Mouse (Mus musculus): ENCODE measurements at regions not wholly inside any gene's neighbourhood (a gene's known extent, or its start where the extent isn't known, plus 50 kb on each side); places are given as distances from the start of the nearest gene placed in this dataset.

DNA sequence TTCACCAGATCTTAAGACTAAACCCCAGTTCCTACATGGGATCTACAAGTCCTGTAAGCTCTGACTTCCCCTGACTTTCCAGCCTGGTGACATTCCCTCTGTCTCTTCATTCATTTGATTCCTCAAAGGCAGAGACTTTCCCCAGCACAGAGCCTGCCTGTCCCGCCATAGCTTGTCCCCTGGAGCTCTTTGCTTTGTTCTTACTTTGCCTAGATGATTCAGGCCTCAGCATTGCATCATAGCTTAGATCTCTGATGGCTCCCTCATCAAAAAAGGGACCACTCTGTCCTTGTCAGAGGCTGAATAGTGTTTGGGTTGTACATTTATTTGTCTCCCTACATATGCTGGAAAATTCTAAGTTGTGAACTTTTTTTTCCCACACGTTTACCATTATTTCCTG, 57.6 kb upstream of the Exoc6 start:
- no peak for ATAC-seq (ENCODE audit: borderline replicate concordance, extremely low read depth, low FRiP score, low TSS enrichment)

GRCm38 (mm10) chr19:37493378-37493777, 56.8 kb upstream of the Exoc6 start:
- 24% methylated on average over 9 of the region's 9 CpGs for WGBS
- no peak overlapping the region for H3K4me2 ChIP-seq
- H3K27ac ChIP-seq = no peak overlapping the region
- no peaks in the 10 kb centered on the region for H3K36me3 ChIP-seq
- H3K27me3 ChIP-seq = no peaks in the 10 kb centered on the region
- no peak overlapping the region for H3K4me3 ChIP-seq
- ATAC-seq (ENCODE audit: borderline replicate concordance, extremely low read depth, low FRiP score, low TSS enrichment) = no peak
- no peak overlapping the region for H3K9ac ChIP-seq
- H3K4me1 ChIP-seq = peaks cover 15% of the 10 kb centered on the region; the same call in 1 of the 2 replicates
- no peaks in the 10 kb centered on the region for H3K9me3 ChIP-seq

More for the DNA sequence above, 57.6 kb upstream of the Exoc6 start:
- no peak overlapping the region for H3K4me2 ChIP-seq
- H3K36me3 ChIP-seq = no peaks in the 10 kb centered on the region
- H3K4me1 ChIP-seq = peaks cover 15% of the 10 kb centered on the region; the same call in 1 of the 2 replicates
- no peak overlapping the region for H3K9ac ChIP-seq
- H3K27ac ChIP-seq = no peak overlapping the region
- H3K4me3 ChIP-seq = no peak overlapping the region
- H3K9me3 ChIP-seq = no peaks in the 10 kb centered on the region
- WGBS = 52% methylated on average over 2 of the region's 2 CpGs
- no peaks in the 10 kb centered on the region for H3K27me3 ChIP-seq

DNA sequence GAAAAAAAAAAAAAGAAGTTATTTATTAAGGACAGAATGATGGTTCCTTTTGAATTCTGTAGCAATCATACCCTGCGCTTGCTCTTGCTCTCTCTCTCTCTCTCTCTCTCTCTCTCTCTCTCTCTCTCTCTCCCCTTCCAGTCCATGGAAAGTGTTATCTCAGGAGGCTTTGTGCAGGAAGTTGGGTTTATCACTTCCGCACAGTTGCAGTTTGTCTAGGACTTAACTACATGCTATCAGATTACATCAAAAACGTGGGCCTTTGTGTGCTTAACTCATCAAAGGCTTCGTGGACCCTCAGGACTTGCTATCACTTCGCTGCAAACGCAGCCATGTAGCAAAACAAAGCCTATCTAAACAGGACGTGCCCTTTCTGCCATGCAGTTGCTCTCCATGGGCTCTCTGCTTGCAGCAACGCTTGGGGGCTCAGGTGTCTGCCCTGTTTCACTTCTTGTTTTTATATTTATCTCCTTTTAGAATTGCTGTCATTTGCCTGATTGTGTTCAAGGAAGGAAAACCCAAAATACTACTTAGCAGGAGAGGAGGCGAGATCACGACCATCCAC, 56.2 kb upstream of the Exoc6 start:
- H3K4me2 ChIP-seq = no peak overlapping the region
- H3K4me1 ChIP-seq = peaks cover 15% of the 10 kb centered on the region; the same call in 1 of the 2 replicates
- peak overlapping the region; percentile 27; the same call in 1 of the 2 replicates for H3K27ac ChIP-seq
- H3K9me3 ChIP-seq = no peaks in the 10 kb centered on the region
- no peaks in the 10 kb centered on the region for H3K27me3 ChIP-seq
- H3K9ac ChIP-seq = no peak overlapping the region
- no peak for ATAC-seq (ENCODE audit: borderline replicate concordance, extremely low read depth, low FRiP score, low TSS enrichment)
- WGBS = 18% methylated on average over 10 of the region's 10 CpGs
- H3K36me3 ChIP-seq = no peaks in the 10 kb centered on the region
- no peak overlapping the region for H3K4me3 ChIP-seq

DNA sequence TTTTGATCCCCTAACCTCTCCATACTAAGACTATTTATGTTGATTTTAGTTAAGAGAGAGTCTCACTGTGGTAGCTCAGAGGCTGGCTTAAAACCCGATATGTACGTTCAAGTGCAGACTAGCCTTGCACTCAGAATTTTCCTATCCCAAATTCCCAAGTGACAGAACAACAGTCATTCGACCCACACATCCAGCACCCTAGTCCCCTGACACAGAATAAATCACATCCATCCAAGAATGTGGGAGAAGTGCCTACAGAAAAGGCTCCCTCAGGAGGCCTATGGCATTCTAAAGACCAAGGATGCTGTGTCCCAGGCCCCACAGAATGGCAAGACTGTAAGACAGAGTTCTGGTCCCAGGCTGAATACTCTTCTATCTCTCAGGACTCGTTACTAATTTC, 55.4 kb upstream of the Exoc6 start:
- no peak overlapping the region for H3K4me2 ChIP-seq
- H3K36me3 ChIP-seq = no peaks in the 10 kb centered on the region
- no peaks in the 10 kb centered on the region for H3K27me3 ChIP-seq
- no peak overlapping the region for H3K27ac ChIP-seq
- H3K9ac ChIP-seq = no peak overlapping the region
- H3K4me1 ChIP-seq = peaks cover 15% of the 10 kb centered on the region; the same call in 1 of the 2 replicates
- no peak overlapping the region for H3K4me3 ChIP-seq
- 70% methylated on average over 4 of the region's 4 CpGs for WGBS
- no peaks in the 10 kb centered on the region for H3K9me3 ChIP-seq
- no peak for ATAC-seq (ENCODE audit: borderline replicate concordance, extremely low read depth, low FRiP score, low TSS enrichment)

GRCm38 (mm10) chr19:37495319-37496270, 54.6 kb upstream of the Exoc6 start:
- no peaks in the 10 kb centered on the region for H3K9me3 ChIP-seq
- H3K27me3 ChIP-seq = no peaks in the 10 kb centered on the region
- no peak for ATAC-seq (ENCODE audit: borderline replicate concordance, extremely low read depth, low FRiP score, low TSS enrichment)
- peaks cover 15% of the 10 kb centered on the region; the same call in 1 of the 2 replicates for H3K4me1 ChIP-seq
- no peak overlapping the region for H3K4me3 ChIP-seq
- H3K9ac ChIP-seq = no peak overlapping the region
- no peak overlapping the region for H3K27ac ChIP-seq
- H3K4me2 ChIP-seq = no peak overlapping the region
- H3K36me3 ChIP-seq = no peaks in the 10 kb centered on the region
- 84% methylated on average over 22 of the region's 22 CpGs for WGBS

- Histone ChIP-seq H3K27me3 (no peaks in the 10 kb centered on the region), H3K9ac (no peak overlapping the region), H3K4me1 (peaks cover 15% of the 10 kb centered on the region; the same call in 1 of the 2 replicates), H3K4me3 (no peak overlapping the region), H3K36me3 (no peaks in the 10 kb centered on the region), H3K9me3 (no peaks in the 10 kb centered on the region), H3K27ac (no peak overlapping the region), H3K4me2 (no peak overlapping the region)
- 84% methylated on average over 8 of the region's 8 CpGs for WGBS
- no peak for ATAC-seq (ENCODE audit: borderline replicate concordance, extremely low read depth, low FRiP score, low TSS enrichment)
These were observed 53.5 kb upstream of the Exoc6 start for GRCm38 (mm10) chr19:37496759-37497158.

DNA sequence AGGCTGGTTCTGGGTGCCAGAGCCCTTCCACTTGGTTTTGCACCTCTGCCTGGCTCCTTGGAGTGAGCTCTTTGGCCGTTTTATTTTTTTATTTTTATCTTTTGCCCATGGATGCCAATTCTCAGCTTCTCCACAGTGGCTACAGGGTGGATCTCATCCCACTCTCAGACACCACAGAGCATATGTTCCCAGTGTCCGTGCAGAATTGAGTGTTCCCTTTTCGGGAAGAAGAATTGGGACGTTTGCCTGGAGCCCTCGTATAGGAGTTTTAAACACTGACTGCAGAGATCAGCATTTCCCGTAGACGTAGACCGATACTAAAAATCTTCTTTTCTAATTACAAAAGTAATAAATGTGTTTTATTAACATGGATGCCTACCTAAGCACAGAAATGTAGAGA, 53.1 kb upstream of the Exoc6 start:
- Histone ChIP-seq H3K27me3 (no peaks in the 10 kb centered on the region), H3K4me2 (no peak overlapping the region), H3K4me3 (no peak overlapping the region), H3K9me3 (no peaks in the 10 kb centered on the region), H3K27ac (no peak overlapping the region), H3K9ac (no peak overlapping the region), H3K4me1 (peaks cover 15% of the 10 kb centered on the region; the same call in 1 of the 2 replicates), H3K36me3 (no peaks in the 10 kb centered on the region)
- ATAC-seq (ENCODE audit: borderline replicate concordance, extremely low read depth, low FRiP score, low TSS enrichment) = no peak
- 93% methylated on average over 8 of the region's 8 CpGs for WGBS

DNA sequence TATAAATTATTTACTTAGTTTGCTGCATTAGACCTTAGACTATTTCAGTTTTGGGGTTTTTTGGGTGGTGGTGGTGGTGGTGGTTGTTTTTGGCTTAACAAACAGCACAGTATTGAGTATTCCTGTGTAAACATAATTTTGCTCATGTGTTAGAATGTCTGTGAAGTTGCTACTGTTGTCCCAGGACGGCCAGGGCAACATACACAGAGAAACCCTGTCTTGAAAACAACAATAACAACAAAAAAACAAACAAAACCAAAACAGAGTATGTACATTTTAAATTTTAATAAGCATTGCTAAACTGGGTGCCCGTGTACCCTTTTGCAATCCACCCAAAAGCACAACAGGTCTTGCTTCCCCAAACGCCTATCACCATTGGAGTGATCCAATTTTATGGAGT, 51.8 kb upstream of the Exoc6 start:
- Histone ChIP-seq H3K9ac (no peak overlapping the region), H3K27ac (no peak overlapping the region), H3K4me3 (no peak overlapping the region), H3K4me2 (no peak overlapping the region), H3K9me3 (no peaks in the 10 kb centered on the region), H3K27me3 (no peaks in the 10 kb centered on the region), H3K4me1 (peaks cover 15% of the 10 kb centered on the region; the same call in 1 of the 2 replicates), H3K36me3 (no peaks in the 10 kb centered on the region)
- WGBS = 79% methylated on average over 3 of the region's 3 CpGs
- no peak for ATAC-seq (ENCODE audit: borderline replicate concordance, extremely low read depth, low FRiP score, low TSS enrichment)
